Comparison of ENCODE assay signal across 8 mouse cellular contexts in the genomic region with DNA sequence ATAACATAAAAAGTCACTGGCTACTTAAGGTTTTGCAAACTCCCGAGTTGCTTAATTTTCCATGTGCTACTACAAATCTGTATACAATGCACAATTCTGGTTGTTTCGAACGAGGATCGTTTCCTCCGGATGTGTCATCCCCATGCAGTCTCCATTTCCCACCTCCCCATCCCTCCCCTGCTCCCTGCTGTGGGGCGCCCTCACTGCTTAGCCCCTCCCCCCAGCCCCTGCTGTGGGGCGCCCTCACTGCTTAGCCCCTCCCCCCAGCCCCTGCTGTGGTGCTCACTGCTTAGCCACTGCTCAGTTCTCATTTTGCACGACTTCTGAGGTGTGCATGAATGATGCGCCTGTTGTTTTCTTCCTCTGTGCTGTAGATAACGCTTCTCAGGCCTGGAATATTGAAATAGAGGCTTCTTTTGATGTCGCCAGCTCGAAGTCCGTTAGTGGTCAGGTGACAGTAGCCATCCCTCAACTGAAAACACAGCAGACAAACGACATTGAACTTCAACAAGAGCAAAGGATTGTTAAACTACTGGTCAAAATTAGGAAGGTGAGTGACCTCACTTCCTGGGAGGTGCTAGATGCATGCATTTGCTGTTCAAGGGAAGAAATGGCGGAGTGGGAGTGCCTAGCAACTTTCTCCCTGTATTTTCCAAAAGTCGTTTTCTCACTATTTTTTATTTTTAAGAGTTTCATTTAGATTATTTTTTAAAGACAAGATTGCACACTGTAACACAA. TPM values are rescaled to one million over a fixed set of nuclear protein-coding genes. Genes with fewer than 3 reads are reported as not detected.
DNase-seq lines count a peak whose midpoint lies in the region; ATAC-seq and TF ChIP-seq lines count a peak whose summit lies in the region.

No protein-coding gene starts in this region.

- H3K9ac ChIP-seq in hindbrain, embryonic 13.5 days = no peak overlapping the region
- H3K9ac ChIP-seq in hindbrain, embryonic 11.5 days (ENCODE audit: low read depth, low read length) = no peak overlapping the region
- H3K9ac ChIP-seq in ES-Bruce4 (ENCODE audit: low read depth, poor library complexity, severe bottlenecking) = peak overlapping the region; percentile 55
- H3K9ac ChIP-seq in embryonic facial prominence, embryonic 12.5 days = no peak overlapping the region
- no peak overlapping the region for H3K9ac ChIP-seq in liver, embryonic 11.5 days (ENCODE audit: low read depth, low read length)

- 68% methylated on average over 16 of the region's 16 CpGs for WGBS in hindbrain, embryonic 13.5 days
- WGBS in hindbrain, embryonic 11.5 days = 56% methylated on average over 16 of the region's 16 CpGs
- 58% methylated on average over 16 of the region's 16 CpGs for WGBS in embryonic facial prominence, embryonic 12.5 days
- 37% methylated on average over 16 of the region's 16 CpGs for WGBS in liver, embryonic 11.5 days
- WGBS in cerebellum, adult 2 months = 77% methylated on average over 16 of the region's 16 CpGs

- DNase-seq in hindbrain, embryonic 11.5 days (ENCODE audit: low spot score) = no peak
- DNase-seq in liver, embryonic 11.5 days (ENCODE audit: low spot score) = no peak
- DNase-seq in spleen, postnatal 10 days (ENCODE audit: low spot score in 2 of 2) = no peak
- no peak for DNase-seq in cerebellum, adult 2 months
- no peak for DNase-seq in layer of hippocampus, adult 2 months (ENCODE audit: low spot score in 2 of 2)

- TF ChIP-seq POLR2A in ES-Bruce4 (IDR thresholded peaks at IDR 0.05; ENCODE audit: insufficient read depth, low read length) = no peak
- no peak for TF ChIP-seq POLR2A in cerebellum, adult 2 months (IDR thresholded peaks at IDR 0.05; ENCODE audit: borderline replicate concordance, insufficient read depth, low read length)

- no peaks in the 10 kb centered on the region for H3K4me1 ChIP-seq in hindbrain, embryonic 13.5 days (replicated peaks)
- H3K4me1 ChIP-seq in hindbrain, embryonic 11.5 days (replicated peaks; ENCODE audit: control insufficient read depth, insufficient read depth, low read length) = 0 out of 2 replicates have a peak, but pooled peaks cover 2% of the 10 kb centered on the region
- H3K4me1 ChIP-seq in ES-Bruce4 (ENCODE audit: control insufficient read depth, insufficient read depth, low read length) = peaks cover 4% of the 10 kb centered on the region
- 0 out of 2 replicates have a peak, but pooled peaks cover 7% of the 10 kb centered on the region for H3K4me1 ChIP-seq in embryonic facial prominence, embryonic 12.5 days
- peaks cover 10% of the 10 kb centered on the region; the same call in 1 of the 2 replicates for H3K4me1 ChIP-seq in liver, embryonic 11.5 days (replicated peaks; ENCODE audit: control insufficient read depth, insufficient read depth, low read length)
- peaks cover 9% of the 10 kb centered on the region for H3K4me1 ChIP-seq in cerebellum, adult 2 months (ENCODE audit: control insufficient read depth, insufficient read depth, low read length)

- no peak overlapping the region for H3K27ac ChIP-seq in hindbrain, embryonic 13.5 days
- H3K27ac ChIP-seq in hindbrain, embryonic 11.5 days (ENCODE audit: low read depth, low read length) = no peak overlapping the region
- peak overlapping the region; percentile 90 for H3K27ac ChIP-seq in ES-Bruce4 (ENCODE audit: insufficient read depth, low read length)
- H3K27ac ChIP-seq in embryonic facial prominence, embryonic 12.5 days = no peak overlapping the region
- H3K27ac ChIP-seq in liver, embryonic 11.5 days (ENCODE audit: low read depth, low read length) = peak overlapping the region; percentile 21; the same call in 1 of the 2 replicates
- H3K27ac ChIP-seq in cerebellum, adult 2 months (ENCODE audit: insufficient read depth, low read length) = no peak overlapping the region
- H3K27ac ChIP-seq in layer of hippocampus, adult 2 months = no peak overlapping the region

- no peaks in the 10 kb centered on the region; the same call in 1 of the 2 replicates for H3K36me3 ChIP-seq in hindbrain, embryonic 13.5 days
- H3K36me3 ChIP-seq in hindbrain, embryonic 11.5 days (ENCODE audit: control insufficient read depth, insufficient read depth, low read length) = no peaks in the 10 kb centered on the region
- no peaks in the 10 kb centered on the region for H3K36me3 ChIP-seq in ES-Bruce4 (ENCODE audit: control insufficient read depth, insufficient read depth, low read length, poor library complexity, severe bottlenecking)
- H3K36me3 ChIP-seq in embryonic facial prominence, embryonic 12.5 days = no peaks in the 10 kb centered on the region
- no peaks in the 10 kb centered on the region; the same call in 1 of the 2 replicates for H3K36me3 ChIP-seq in liver, embryonic 11.5 days (ENCODE audit: control insufficient read depth, insufficient read depth, low read length)

- no peak for TF ChIP-seq CTCF in ES-Bruce4 (IDR thresholded peaks at IDR 0.05; ENCODE audit: low read depth, low read length)
- TF ChIP-seq CTCF in cerebellum, adult 2 months (IDR thresholded peaks at IDR 0.05; ENCODE audit: borderline replicate concordance, insufficient read depth, low read depth, low read length) = no peak
- no peak for TF ChIP-seq CTCF in layer of hippocampus, adult 2 months (conservative IDR thresholded peaks at IDR 0.05)

- peak overlapping the region; percentile 13; the same call in 1 of the 2 replicates for H3K4me2 ChIP-seq in hindbrain, embryonic 13.5 days
- no peak overlapping the region for H3K4me2 ChIP-seq in hindbrain, embryonic 11.5 days (replicated peaks; ENCODE audit: low read depth, low read length)
- 0 out of 2 replicates have a peak overlapping the region, but pooled peaks have one; percentile 19 for H3K4me2 ChIP-seq in embryonic facial prominence, embryonic 12.5 days (replicated peaks)
- H3K4me2 ChIP-seq in liver, embryonic 11.5 days = peak overlapping the region; percentile 51

- no peak overlapping the region for H3K4me3 ChIP-seq in hindbrain, embryonic 13.5 days
- no peak overlapping the region for H3K4me3 ChIP-seq in hindbrain, embryonic 11.5 days (ENCODE audit: low read depth, low read length)
- H3K4me3 ChIP-seq in ES-Bruce4 (ENCODE audit: low read depth, low read length) = peak overlapping the region; percentile 53
- H3K4me3 ChIP-seq in embryonic facial prominence, embryonic 12.5 days = no peak overlapping the region
- no peak overlapping the region for H3K4me3 ChIP-seq in liver, embryonic 11.5 days (ENCODE audit: low read depth, low read length)
- no peak overlapping the region for H3K4me3 ChIP-seq in cerebellum, adult 2 months (replicated peaks; ENCODE audit: insufficient read depth, low read depth, low read length)
- H3K4me3 ChIP-seq in layer of hippocampus, adult 2 months = no peak overlapping the region

- ATAC-seq in hindbrain, embryonic 13.5 days (ENCODE audit: low FRiP score) = no peak
- ATAC-seq in hindbrain, embryonic 11.5 days (ENCODE audit: low FRiP score) = no peak
- no peak for ATAC-seq in embryonic facial prominence, embryonic 12.5 days (ENCODE audit: insufficient number of reproducible peaks, insufficient read depth, low FRiP score, low TSS enrichment)
- peak; percentile 51 for ATAC-seq in liver, embryonic 11.5 days (replicated peaks; ENCODE audit: low FRiP score)

- peak; percentile 78 for TF ChIP-seq EP300 in ES-Bruce4 (IDR thresholded peaks at IDR 0.05; ENCODE audit: insufficient read depth, low read depth, low read length)

- no peaks in the 10 kb centered on the region for H3K27me3 ChIP-seq in hindbrain, embryonic 13.5 days
- no peaks in the 10 kb centered on the region for H3K27me3 ChIP-seq in hindbrain, embryonic 11.5 days (ENCODE audit: control insufficient read depth, insufficient read depth, low read length)
- H3K27me3 ChIP-seq in ES-Bruce4 (ENCODE audit: control insufficient read depth, insufficient read depth, low read length, poor library complexity, severe bottlenecking) = no peaks in the 10 kb centered on the region
- no peaks in the 10 kb centered on the region for H3K27me3 ChIP-seq in embryonic facial prominence, embryonic 12.5 days
- no peaks in the 10 kb centered on the region for H3K27me3 ChIP-seq in liver, embryonic 11.5 days (replicated peaks; ENCODE audit: control insufficient read depth, insufficient read depth, low read length)
- no peaks in the 10 kb centered on the region for H3K27me3 ChIP-seq in cerebellum, adult 2 months (ENCODE audit: control insufficient read depth, insufficient read depth, low read length)

- no peaks in the 10 kb centered on the region for H3K9me3 ChIP-seq in hindbrain, embryonic 13.5 days
- no peaks in the 10 kb centered on the region for H3K9me3 ChIP-seq in hindbrain, embryonic 11.5 days (ENCODE audit: control insufficient read depth, low read length)
- no peaks in the 10 kb centered on the region for H3K9me3 ChIP-seq in ES-Bruce4 (replicated peaks; ENCODE audit: control insufficient read depth, insufficient read depth, low read length, poor library complexity, severe bottlenecking)
- H3K9me3 ChIP-seq in embryonic facial prominence, embryonic 12.5 days = no peaks in the 10 kb centered on the region
- H3K9me3 ChIP-seq in liver, embryonic 11.5 days (ENCODE audit: control insufficient read depth, low read length) = no peaks in the 10 kb centered on the region

RNA-seq across cellular contexts. Expression of a gene that starts 37.4 kb away (rescaled TPM):
- 5.5 and 5.6 TPM in 2 replicates for polyA plus RNA-seq in hindbrain, embryonic 13.5 days (2015; fragmentation: Nextera tagmentation; extraction: Ambion mirVana)
- polyA plus RNA-seq in hindbrain, embryonic 11.5 days (2014; fragmentation: Nextera tagmentation; extraction: Ambion mirVana) = 3.7 and 4.8 TPM in 2 replicates
- 114 and 122 TPM in 2 replicates for polyA plus RNA-seq in ES-Bruce4 (2011; ENCODE audit: insufficient read depth, insufficient read length, low read depth, missing spikeins)
- polyA plus RNA-seq in embryonic facial prominence, embryonic 12.5 days (2016; fragmentation: Nextera tagmentation; extraction: Ambion mirVana) = 5.1 TPM in 2 replicates
- 9.7 TPM in 2 replicates for polyA plus RNA-seq in liver, embryonic 11.5 days (2014; fragmentation: Nextera tagmentation; extraction: Ambion mirVana)
- 8.8 and 9.8 TPM in 2 replicates for polyA plus RNA-seq in cerebellum, adult 2 months (2012; rRNA removed)
- total RNA-seq in layer of hippocampus, adult 2 months (2021) = 1 to 10 TPM; 8.3 to 9.7 TPM

Comparison
In these comparisons a context has a peak if more than half of its experiments do, and no peak if none do; other contexts are left out.
1. H3K27ac ChIP-seq: peak in ES-Bruce4 (single experiment) and liver, embryonic 11.5 days (single experiment); none in hindbrain, embryonic 13.5 days (single experiment), hindbrain, embryonic 11.5 days (single experiment), embryonic facial prominence, embryonic 12.5 days (single experiment), cerebellum, adult 2 months (single experiment) and layer of hippocampus, adult 2 months (single experiment).
2. RNA of a gene that starts 37.4 kb away (polyA plus RNA-seq): 114 to 122 TPM in ES-Bruce4; 9.7 TPM in liver, embryonic 11.5 days, 8.8 to 9.8 TPM in cerebellum, adult 2 months, 5.5 to 5.6 TPM in hindbrain, embryonic 13.5 days, 5.1 TPM in embryonic facial prominence, embryonic 12.5 days and 3.7 to 4.8 TPM in hindbrain, embryonic 11.5 days; every median in the first group is over 10 times any median in the second.